Comparison of ENCODE assay signal across 13 mouse cellular contexts in genomic region chr7:100818401-100819064, GRCm38 (mm10). TPM values are rescaled to one million over a fixed set of nuclear protein-coding genes. Genes with fewer than 3 reads are reported as not detected.
DNase-seq lines count a peak whose midpoint lies in the region; ATAC-seq and TF ChIP-seq lines count a peak whose summit lies in the region.
"Had no signal": no experiment of that assay in that cellular context is flagged by ENCODE, and none has a peak within 500 bp of the region (broad histone marks: within the 10 kb centered on the region; RNA-seq: fewer than 3 reads in every experiment).

No protein-coding gene starts in this region.

- no peaks in the 10 kb centered on the region for H3K27me3 ChIP-seq in CH12.LX (replicated peaks)
- H3K27me3 ChIP-seq: embryonic facial prominence, embryonic 13.5 days; limb, embryonic 12.5 days; stomach, embryonic 15.5 days had no signal

- no peaks in the 10 kb centered on the region for H3K79me2 ChIP-seq in CH12.LX (replicated peaks; ENCODE audit: control insufficient read depth, extremely low read depth, insufficient read depth, poor library complexity, severe bottlenecking)

- peaks cover 0 to 24% of the 10 kb centered on the region in 2 experiments; a peak in 2 of 4 replicates for H3K4me1 ChIP-seq in CH12.LX (ENCODE audit: control insufficient read depth in 1 of 2, insufficient read depth in 2 of 2)
- H3K4me1 ChIP-seq: limb, embryonic 12.5 days; stomach, embryonic 15.5 days had no signal

- peak; percentile 65 for TF ChIP-seq RAD21 in CH12.LX (IDR thresholded peaks at IDR 0.05; ENCODE audit: low read depth, low read length)

- no peak for TF ChIP-seq EP300 in CH12.LX (IDR thresholded peaks at IDR 0.05; ENCODE audit: low read length)

- H3K9me3 ChIP-seq in CH12.LX (replicated peaks; ENCODE audit: low read length): no peaks in the 10 kb centered on the region
- H3K9me3 ChIP-seq: embryonic facial prominence, embryonic 13.5 days; G1E; limb, embryonic 12.5 days; stomach, embryonic 15.5 days had no signal

- ATAC-seq in granulocyte monocyte progenitor cell, adult 5-6 weeks (replicated peaks; ENCODE audit: poor library complexity, severe bottlenecking): peak; percentile 40
- ATAC-seq in activated CD4-positive, CD25-positive, alpha-beta regulatory T cell, adult 4 months: no peak

- no peak overlapping the region for H3K4me3 ChIP-seq in CH12.LX (replicated peaks in 1 of 3; ENCODE audit: low read depth in 2 of 3, low read length in 2 of 3, poor library complexity in 1 of 3)
- H3K4me3 ChIP-seq: embryonic facial prominence, embryonic 13.5 days; limb, embryonic 12.5 days; myocyte; stomach, embryonic 15.5 days had no signal

- peaks cover 0 to 4% of the 10 kb centered on the region in 2 experiments for H3K36me3 ChIP-seq in CH12.LX (replicated peaks in 1 of 2; ENCODE audit: control insufficient read depth in 1 of 2, insufficient read depth in 1 of 2, low read length in 1 of 2)
- H3K36me3 ChIP-seq: limb, embryonic 12.5 days; stomach, embryonic 15.5 days had no signal

- dilution Hi-C loops in CH12.LX (cut with MboI; ENCODE audit: extremely low pct_ligation_motif_present, extremely low pct_unique_long_range_greater_than_20kb, low sequenced_read_pairs): no loop called here

- peak; percentile 32 for DNase-seq in cerebellum, adult 9-11 months
- DNase-seq in cerebellum, adult 11 months: no peak
- DNase-seq in layer of hippocampus, postnatal 10 days (ENCODE audit: low spot score in 2 of 2): peak; percentile 24 to 49
- no peak for DNase-seq in layer of hippocampus, postnatal 14 days (ENCODE audit: low spot score in 2 of 2)
- DNase-seq in CH12.LX (ENCODE audit: extremely low read depth): peak; percentile 14
- DNase-seq in layer of hippocampus, adult 18-20 months (ENCODE audit: low spot score in 2 of 2): no peak

- TF ChIP-seq CTCF in CH12.LX (conservative IDR thresholded peaks at IDR 0.05 in 1 of 2, IDR thresholded peaks at IDR 0.05 in 1 of 2; ENCODE audit: low read depth in 2 of 2, low read length in 2 of 2): peak in 1 of 2 experiments; percentile 66; a peak in 2 of 4 replicates

- H3K4me2 ChIP-seq in CH12.LX (ENCODE audit: insufficient read depth, low read depth, poor library complexity, severe bottlenecking): no peak overlapping the region
- H3K4me2 ChIP-seq: embryonic facial prominence, embryonic 13.5 days; limb, embryonic 12.5 days; stomach, embryonic 15.5 days had no signal

- in situ Hi-C loops in CH12.LX (cut with MboI; ENCODE audit: low pct_ligation_motif_present, low pct_unique_long_range_greater_than_20kb, low sequenced_read_pairs): no loop called here

- no peak overlapping the region for H3K27ac ChIP-seq in CH12.LX (ENCODE audit: insufficient read depth, low read depth)
- H3K27ac ChIP-seq: embryonic facial prominence, embryonic 13.5 days; limb, embryonic 12.5 days; stomach, embryonic 15.5 days had no signal

- no peak overlapping the region for H3K9ac ChIP-seq in CH12.LX (ENCODE audit: insufficient read depth, low read depth)
- H3K9ac ChIP-seq: embryonic facial prominence, embryonic 13.5 days; limb, embryonic 12.5 days; stomach, embryonic 15.5 days had no signal

- no peak for TF ChIP-seq POLR2A in CH12.LX (IDR thresholded peaks at IDR 0.05; ENCODE audit: low read depth, low read length)

TF ChIP-seq in CH12.LX, 34 proteins besides CTCF, POLR2A, EP300 and RAD21:
- TF ChIP-seq NRF1 (IDR thresholded peaks at IDR 0.05; ENCODE audit: low read depth, low read length) (no peak), SMC3 (IDR thresholded peaks at IDR 0.05; ENCODE audit: low read depth, low read length) (peak; percentile 47)

RNA-seq across cellular contexts. Expression of gene Relt, which starts 44.7 kb away (rescaled TPM):
- total RNA-seq in layer of hippocampus, postnatal 10 days (2021): 1 to 10 TPM; 8.1 to 9.7 TPM
- total RNA-seq in layer of hippocampus, postnatal 14 days (2021): 10 to 100 TPM; 10.5 to 14.3 TPM
- total RNA-seq in CH12.LX (2012; rRNA removed) (27.7 and 29.9 TPM in 2 replicates), CH12.LX (2014; rRNA removed) (24.5 and 25.7 TPM in 2 replicates)
- polyA plus RNA-seq in CH12.LX (2012; ENCODE audit: insufficient read length, low read depth): 24.9 and 31.1 TPM in 2 replicates
- total RNA-seq in granulocyte monocyte progenitor cell, adult 5-6 weeks (2014; fragmentation: Nextera tagmentation): 12.5 and 13.4 TPM in 2 replicates
- 9.8 and 12.1 TPM in 2 replicates for total RNA-seq in granulocyte monocyte progenitor cell, adult 5-6 weeks (2017)
- 10 to 100 TPM; 14.5 to 16.3 TPM for polyA plus RNA-seq in activated CD4-positive, CD25-positive, alpha-beta regulatory T cell, adult 4 months (2017; shearing (Covaris generic))
- total RNA-seq in layer of hippocampus, adult 18-20 months (2021): 10 to 100 TPM; 11.5 to 13.7 TPM

Comparison
In these comparisons a context has a peak if more than half of its experiments do, and no peak if none do; other contexts are left out.
1. DNase-seq: peak in cerebellum, adult 9-11 months (single experiment), layer of hippocampus, postnatal 10 days (2 of 2) and CH12.LX (single experiment); none in cerebellum, adult 11 months (single experiment), layer of hippocampus, postnatal 14 days (0 of 2) and layer of hippocampus, adult 18-20 months (0 of 2).